Mouse (Mus musculus) embryonic facial prominence, embryonic 10.5 days (tissue): ENCODE results near the gene Mfap2. TPM values are rescaled to one million over a fixed set of nuclear protein-coding genes. Genes with fewer than 3 reads are reported as not detected.

Source experiments
- DNase-seq: peaks from one replicate; pipeline ENCODE4 v3.0.0-alpha.2; 2017; ENCODE audit warnings: low spot score
- H3K27ac ChIP-seq: fragments of 300-500 bp; sonication (generic); replicated peaks from 2 replicates; pipeline ENCODE4 v1.5.1; 2016; ENCODE audit warnings: mild to moderate bottlenecking
- H3K27me3 ChIP-seq: fragments of 300-500 bp; sonication (generic); replicated peaks from 2 replicates; pipeline ENCODE4 v1.6.1; 2016; ENCODE audit warnings: low read depth, mild to moderate bottlenecking; ENCODE audit not compliant: poor library complexity, severe bottlenecking
- H3K36me3 ChIP-seq: fragments of 300-500 bp; sonication (generic); replicated peaks from 2 replicates; pipeline ENCODE4 v1.6.1; 2016; ENCODE audit warnings: mild to moderate bottlenecking, moderate library complexity
- H3K4me1 ChIP-seq: fragments of 300-500 bp; sonication (generic); 2 replicates; pipeline ENCODE4 v1.6.1; 2016
- H3K4me3 ChIP-seq: fragments of 300-500 bp; sonication (generic); 2 replicates; pipeline ENCODE4 v1.5.1; 2016; ENCODE audit warnings: mild to moderate bottlenecking, moderate library complexity
- H3K9me3 ChIP-seq: fragments of 300-500 bp; sonication (generic); 2 replicates; pipeline ENCODE4 v1.6.1; 2016; ENCODE audit warnings: mild to moderate bottlenecking
- WGBS: fragments of 180-500 bp; shearing (Covaris S2); methylation state at CpG from one replicate; pipeline ENCODE4 v1.1.7; 2016; 5-methylcytosine and 5-hydroxymethylcytosine counted together
- polyA plus RNA-seq: library from polyadenylated mRNA; unstranded; fragments of >200 nt; fragmentation: Nextera tagmentation; extraction: Ambion mirVana; gene quantifications from 2 replicates; pipeline ENCODE4 v1.2.1, GENCODE M21; 2016

The Mfap2 gene
- polyA plus RNA-seq, 1 experiment from 2014 or later, result 480 TPM

DNA sequence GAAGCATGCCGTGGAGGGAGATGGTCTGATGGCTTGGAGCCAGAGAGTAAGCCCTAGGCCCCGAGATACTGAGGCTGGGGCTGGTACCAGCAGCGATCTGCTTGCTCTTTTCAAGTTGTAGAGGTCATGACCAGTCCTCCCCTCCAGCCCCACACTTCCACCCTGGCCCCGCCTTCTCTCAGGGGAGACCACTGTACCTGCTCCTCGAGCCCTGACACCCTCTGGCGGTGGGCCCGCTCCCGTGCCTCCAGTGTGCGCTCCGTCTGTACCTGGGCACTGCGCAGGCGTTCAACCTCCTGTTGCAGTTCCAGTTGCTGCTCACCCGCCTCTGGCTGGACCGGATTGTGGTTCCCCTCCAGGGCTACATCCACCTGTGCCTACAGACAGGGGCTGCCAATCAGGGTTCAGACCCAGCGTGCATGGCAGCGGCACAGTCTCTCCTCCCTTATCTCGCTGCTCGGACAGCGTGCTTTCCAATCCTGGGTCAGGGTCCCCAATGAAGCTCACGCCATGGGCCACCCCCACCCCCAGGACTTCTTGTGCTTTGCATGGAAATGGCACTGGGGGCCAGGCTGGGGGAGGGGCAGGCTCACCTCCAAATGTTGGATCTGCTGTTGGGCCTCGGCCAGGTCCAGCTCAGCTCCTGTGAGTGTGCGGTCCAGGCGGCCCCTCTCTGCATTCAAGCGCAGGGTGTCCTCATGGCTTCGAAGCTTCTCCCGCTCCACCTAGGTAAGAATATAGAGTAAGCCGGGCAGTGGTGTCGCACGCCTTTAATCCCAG, 7.6 kb downstream of the Mfap2 start:
- peaks cover 88% of the 10 kb centered on the region for H3K36me3 ChIP-seq
- H3K27ac ChIP-seq, result 0 out of 2 replicates have a peak overlapping the region, but pooled peaks have one; percentile 19
- no peak for DNase-seq
- H3K4me3 ChIP-seq, result no peak overlapping the region
- no peaks in the 10 kb centered on the region for H3K9me3 ChIP-seq
- H3K4me1 ChIP-seq, result peaks cover 64% of the 10 kb centered on the region
- no peaks in the 10 kb centered on the region for H3K27me3 ChIP-seq
- 83% methylated on average over 29 of the region's 29 CpGs for WGBS

DNA sequence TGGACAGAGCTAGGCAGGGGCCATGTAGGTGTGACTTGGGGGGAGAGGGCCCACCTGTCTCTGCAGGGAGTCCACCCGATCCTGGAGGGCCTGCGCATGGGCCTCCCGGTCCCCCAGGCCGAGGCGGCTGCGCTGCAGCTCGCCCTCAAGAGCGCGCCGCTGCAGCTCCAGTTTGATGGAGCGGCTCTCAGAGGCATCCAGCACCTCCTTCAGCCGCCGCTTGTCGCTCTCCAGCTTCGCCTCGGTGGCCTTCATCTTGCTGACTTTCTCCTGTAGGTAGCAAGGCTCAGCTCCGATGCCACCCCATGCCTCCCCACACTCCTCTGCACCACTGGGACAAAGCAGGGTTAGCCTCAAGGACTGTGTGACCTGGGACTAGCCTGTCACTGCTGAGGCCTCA, 10.0 kb downstream of the Mfap2 start:
- no peak for DNase-seq
- peaks cover 88% of the 10 kb centered on the region for H3K36me3 ChIP-seq
- peaks cover 62% of the 10 kb centered on the region for H3K4me1 ChIP-seq
- peak overlapping the region; percentile 88 for H3K27ac ChIP-seq
- H3K4me3 ChIP-seq, result peak overlapping the region; percentile 38; the same call in 1 of the 2 replicates
- H3K9me3 ChIP-seq, result no peaks in the 10 kb centered on the region
- WGBS, result 84% methylated on average over 17 of the region's 17 CpGs
- H3K27me3 ChIP-seq, result no peaks in the 10 kb centered on the region

- Histone ChIP-seq H3K4me1 (peaks cover 58% of the 10 kb centered on the region), H3K27me3 (no peaks in the 10 kb centered on the region), H3K27ac (peak overlapping the region; percentile 88), H3K9me3 (no peaks in the 10 kb centered on the region), H3K4me3 (peak overlapping the region; percentile 38), H3K36me3 (peaks cover 88% of the 10 kb centered on the region)
- DNase-seq, result peak; percentile 83
- WGBS, result 24% methylated on average over 14 of the region's 14 CpGs
These were observed 10.8 kb downstream of the Mfap2 start for GRCm38 (mm10) chr4:141020811-141021613.

GRCm38 (mm10) chr4:141021614-141021929, 11.4 kb downstream of the Mfap2 start:
- Histone ChIP-seq H3K4me3 (peak overlapping the region; percentile 38; the same call in 1 of the 2 replicates), H3K27me3 (no peaks in the 10 kb centered on the region), H3K4me1 (peaks cover 56% of the 10 kb centered on the region), H3K9me3 (no peaks in the 10 kb centered on the region), H3K27ac (peak overlapping the region; percentile 88), H3K36me3 (peaks cover 88% of the 10 kb centered on the region)
- WGBS, result 70% methylated on average over 11 of the region's 11 CpGs
- peak; percentile 34 for DNase-seq

DNA sequence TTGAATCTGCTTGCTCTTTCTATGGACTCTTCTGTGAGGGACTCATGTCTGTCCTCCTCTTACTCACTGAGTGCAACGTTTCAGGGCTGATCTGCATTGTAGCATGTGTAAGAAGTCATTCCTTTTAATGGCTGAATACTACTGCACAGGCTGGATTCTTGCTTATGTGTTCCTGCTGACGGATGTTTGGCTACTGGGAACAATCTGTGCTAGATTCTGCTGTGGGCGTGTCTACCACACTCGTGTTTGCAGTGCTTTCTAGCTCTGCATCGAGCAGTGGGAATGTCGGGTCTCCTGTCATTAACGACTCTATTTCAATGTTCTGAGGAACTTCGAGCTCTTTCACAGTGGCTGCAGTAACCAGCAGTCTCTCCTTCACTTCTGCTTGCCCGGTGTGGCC, 13.8 kb downstream of the Mfap2 start:
- H3K9me3 ChIP-seq, result no peaks in the 10 kb centered on the region
- peaks cover 35% of the 10 kb centered on the region for H3K4me1 ChIP-seq
- no peak overlapping the region for H3K27ac ChIP-seq
- no peaks in the 10 kb centered on the region for H3K27me3 ChIP-seq
- no peak overlapping the region for H3K4me3 ChIP-seq
- WGBS, result 83% methylated on average over 9 of the region's 9 CpGs
- peaks cover 88% of the 10 kb centered on the region for H3K36me3 ChIP-seq
- no peak for DNase-seq

DNA sequence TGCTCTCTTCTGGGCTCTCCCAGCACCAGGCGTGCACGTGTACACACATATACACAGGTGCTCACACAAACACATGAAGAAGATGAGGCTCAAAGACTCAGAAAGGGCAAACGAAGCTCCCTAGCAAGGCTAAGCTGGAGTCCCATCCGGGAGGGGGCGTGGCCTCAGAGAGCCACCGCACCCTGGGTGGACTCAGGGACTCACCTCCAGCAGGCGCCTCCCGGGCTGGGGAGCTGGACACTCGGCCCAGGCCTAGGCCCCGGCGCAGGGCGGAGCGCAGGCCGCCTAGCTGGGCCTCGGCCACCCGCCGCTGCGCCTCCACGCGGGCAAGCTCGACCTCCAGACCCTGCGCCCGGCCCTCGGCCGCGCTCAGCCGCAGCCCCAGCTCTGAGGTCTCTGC, 14.8 kb downstream of the Mfap2 start:
- no peak for DNase-seq
- peaks cover 88% of the 10 kb centered on the region for H3K36me3 ChIP-seq
- 70% methylated on average over 27 of the region's 27 CpGs for WGBS
- peaks cover 27% of the 10 kb centered on the region for H3K4me1 ChIP-seq
- H3K27me3 ChIP-seq, result no peaks in the 10 kb centered on the region
- H3K27ac ChIP-seq, result no peak overlapping the region; the same call in 1 of the 2 replicates
- no peak overlapping the region for H3K4me3 ChIP-seq
- no peaks in the 10 kb centered on the region for H3K9me3 ChIP-seq

DNA sequence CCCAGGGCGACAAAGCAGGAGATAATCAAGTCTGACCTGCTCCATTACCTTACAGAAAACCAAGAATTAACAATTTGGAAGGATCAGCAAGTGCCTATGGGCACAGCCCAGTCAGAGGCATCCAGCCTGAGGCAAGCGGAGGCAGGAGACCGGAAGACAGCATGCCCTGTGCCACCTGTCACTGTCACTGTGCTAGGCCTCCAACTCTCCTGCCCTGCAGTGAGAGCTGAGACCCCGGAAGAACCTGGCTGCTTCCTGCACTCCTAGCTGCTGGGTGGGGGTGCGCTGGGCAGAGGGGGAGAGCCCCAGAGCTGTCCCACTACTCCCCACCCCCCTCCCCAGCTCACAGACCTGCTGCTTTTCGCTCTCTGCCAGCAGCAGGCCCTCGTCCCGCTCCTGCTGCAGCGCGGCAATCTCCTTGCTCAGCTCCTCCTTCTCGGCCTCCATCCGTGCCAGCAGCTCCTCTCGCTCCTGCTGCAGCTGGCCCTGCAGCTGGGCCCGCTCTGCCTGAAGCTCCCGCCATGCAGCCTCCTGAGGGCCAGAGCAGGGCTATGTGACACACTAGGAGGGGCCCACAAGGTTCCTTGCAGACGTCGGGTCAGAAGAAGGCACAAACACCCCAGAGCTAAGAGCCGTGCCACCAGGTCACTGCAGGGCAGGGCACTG, 20.5 kb downstream of the Mfap2 start:
- no peak for DNase-seq
- Histone ChIP-seq H3K9me3 (no peaks in the 10 kb centered on the region), H3K27ac (peak overlapping the region; percentile 48), H3K36me3 (peaks cover 95% of the 10 kb centered on the region), H3K4me3 (no peak overlapping the region), H3K4me1 (0 out of 2 replicates have a peak, but pooled peaks cover 3% of the 10 kb centered on the region), H3K27me3 (no peaks in the 10 kb centered on the region)
- 88% methylated on average over 18 of the region's 18 CpGs for WGBS

- peak; percentile 77 for DNase-seq
- 20% methylated on average over 6 of the region's 6 CpGs for WGBS
- no peaks in the 10 kb centered on the region for H3K27me3 ChIP-seq
- no peak overlapping the region for H3K4me3 ChIP-seq
- H3K9me3 ChIP-seq, result no peaks in the 10 kb centered on the region
- peaks cover 95% of the 10 kb centered on the region for H3K36me3 ChIP-seq
- 0 out of 2 replicates have a peak, but pooled peaks cover 3% of the 10 kb centered on the region for H3K4me1 ChIP-seq
- H3K27ac ChIP-seq, result no peak overlapping the region
These were observed 21.5 kb downstream of the Mfap2 start for GRCm38 (mm10) chr4:141031733-141032132.

DNA sequence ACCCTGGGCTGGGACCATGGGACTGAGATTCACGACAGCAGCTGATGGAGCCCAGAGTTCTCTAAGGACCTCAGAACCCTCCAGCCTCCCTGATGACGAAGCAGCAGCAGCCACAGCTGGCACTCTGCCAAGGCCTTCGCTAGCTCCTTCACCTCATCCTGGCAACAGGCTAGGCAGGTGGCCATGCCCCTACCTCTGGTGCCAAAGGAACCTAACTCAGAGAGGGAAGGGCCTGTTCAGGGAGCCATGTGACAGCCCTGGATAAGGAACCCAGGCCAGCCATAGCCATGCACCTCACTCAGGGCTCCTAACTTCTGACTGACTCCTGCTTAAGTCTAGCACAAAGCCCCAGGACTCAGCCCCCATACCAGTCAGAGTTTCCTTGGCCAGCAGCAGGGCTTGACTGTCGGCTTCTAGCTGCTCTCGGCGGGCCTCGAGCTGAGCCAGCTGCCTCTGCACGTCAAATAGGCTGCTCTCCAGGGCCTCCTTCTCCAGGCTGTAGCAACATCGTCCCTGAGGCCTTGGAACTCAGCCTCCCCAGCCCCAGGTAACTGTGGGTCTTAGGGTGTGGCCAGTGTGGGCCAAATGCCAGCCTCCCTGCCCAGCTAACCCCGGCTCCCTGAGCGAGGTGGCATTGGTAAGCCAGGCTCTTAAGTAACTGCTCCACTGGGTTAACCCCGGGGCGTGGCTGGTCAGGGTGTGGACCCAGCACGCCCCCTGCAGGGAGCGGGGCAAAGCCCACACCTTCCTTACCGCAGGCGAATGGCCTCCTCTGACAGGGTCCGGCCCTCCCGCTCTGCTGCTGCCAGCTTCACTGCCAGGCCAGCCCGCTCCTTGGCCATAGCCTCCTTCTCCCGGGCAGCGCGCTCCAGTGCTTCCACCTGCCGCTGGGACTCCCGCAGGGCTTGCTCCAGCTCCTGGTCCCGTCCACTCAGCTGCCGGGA, 23.7 kb downstream of the Mfap2 start:
- H3K9me3 ChIP-seq, result no peaks in the 10 kb centered on the region
- peaks cover 95% of the 10 kb centered on the region for H3K36me3 ChIP-seq
- 0 out of 2 replicates have a peak, but pooled peaks cover 3% of the 10 kb centered on the region for H3K4me1 ChIP-seq
- no peaks in the 10 kb centered on the region for H3K27me3 ChIP-seq
- 87% methylated on average over 27 of the region's 27 CpGs for WGBS
- no peak overlapping the region for H3K27ac ChIP-seq
- DNase-seq, result no peak
- H3K4me3 ChIP-seq, result no peak overlapping the region

GRCm38 (mm10) chr4:141041117-141041516, 30.9 kb downstream of the Mfap2 start:
- Histone ChIP-seq H3K4me1 (peaks cover 11% of the 10 kb centered on the region), H3K27me3 (no peaks in the 10 kb centered on the region), H3K36me3 (peaks cover 94% of the 10 kb centered on the region), H3K27ac (no peak overlapping the region; the same call in 1 of the 2 replicates), H3K9me3 (no peaks in the 10 kb centered on the region), H3K4me3 (0 out of 2 replicates have a peak overlapping the region, but pooled peaks have one; percentile 6)
- 63% methylated on average over 12 of the region's 12 CpGs for whole genome bisulfite sequencing
- no peak for DNase-seq

DNA sequence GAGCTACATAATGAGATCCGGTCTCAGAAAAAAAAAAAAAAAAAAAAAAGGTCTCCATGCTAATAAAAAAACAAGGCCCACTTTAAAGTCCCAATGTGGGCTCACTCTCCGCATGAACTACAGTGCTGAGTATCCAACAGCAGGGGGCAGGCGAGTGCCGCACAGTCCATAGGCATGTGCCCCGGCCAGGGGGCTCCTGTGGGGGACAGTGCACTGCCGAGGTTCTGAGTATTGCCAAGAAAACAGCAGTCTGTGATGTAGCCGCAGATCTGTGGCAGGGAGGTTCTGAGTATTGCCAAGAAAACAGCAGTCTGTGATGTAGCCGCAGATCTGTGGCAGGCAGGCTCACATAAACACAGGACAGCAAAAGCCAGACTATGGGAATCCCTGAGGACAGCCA, 34.6 kb downstream of the Mfap2 start:
- H3K4me1 ChIP-seq, result peaks cover 38% of the 10 kb centered on the region
- peak overlapping the region; percentile 21; the same call in 1 of the 2 replicates for H3K4me3 ChIP-seq
- H3K27ac ChIP-seq, result no peak overlapping the region
- 23% methylated on average over 8 of the region's 8 CpGs for WGBS
- H3K27me3 ChIP-seq, result no peaks in the 10 kb centered on the region
- DNase-seq, result peak; percentile 79
- H3K36me3 ChIP-seq, result peaks cover 94% of the 10 kb centered on the region
- H3K9me3 ChIP-seq, result no peaks in the 10 kb centered on the region
